Mouse (Mus musculus) heart, adult 10 weeks (tissue): Measurements from ENCODE around the gene Gtf2h3. TPM values are rescaled to one million over a fixed set of nuclear protein-coding genes. Genes with fewer than 3 reads are reported as not detected.

Experiments used
- polyA plus RNA-seq: library from polyadenylated mRNA; stranded (reverse); fragments of 350-450 nt; fragmentation: Illumina TruSeq; extraction: RNeasy Lipid Tissue Mini Kit (QIAGEN cat#74804); gene quantifications from one replicate; pipeline ENCODE4 v1.2.3, GENCODE M21; 2014; ENCODE audit warnings: low read depth, low replicate concordance

Gene Gtf2h3
- 19.7 TPM for polyA plus RNA-seq

GRCm38 (mm10) chr5:124578633-124579317 lies at the start of gene Gtf2h3, which contains the start of gene Eif2b1:
Gene Gtf2h3 (plus strand): TSS chr5:124579140.
Gene Eif2b1 (minus strand): TSS chr5:124579131.

GRCm38 (mm10) chr5:124530655-124531582 lies 48.0 kb upstream of the Gtf2h3 start, which contains the start of gene Rilpl1:
Gene Rilpl1 (minus strand): TSS chr5:124531391.

GRCm38 (mm10) chr5:124540383-124540786 lies 38.6 kb upstream of the Gtf2h3 start, which contains the start of gene Tmed2:
Gene Tmed2 (plus strand): TSS chr5:124540695.

GRCm38 (mm10) chr5:124552558-124553307 lies 26.2 kb upstream of the Gtf2h3 start, which contains the start of gene Ddx55:
Gene Ddx55 (plus strand): TSS chr5:124552864.

GRCm38 (mm10) chr5:124628448-124629363 lies 49.8 kb downstream of the Gtf2h3 start, which contains the start of gene Atp6v0a2:
Gene Atp6v0a2 (plus strand): TSS chr5:124628576.

Other genes starting within 250 kb of the Gtf2h3 start
- gene Cdk2ap1, start 216.1 kb upstream of the Gtf2h3 start, polyA plus RNA-seq = 160 TPM
- 22.7 TPM for gene Sbno1, start 153.1 kb upstream of the Gtf2h3 start, polyA plus RNA-seq
- 165 TPM for gene Kmt5a, start 139.2 kb upstream of the Gtf2h3 start, polyA plus RNA-seq
- 8.1 TPM for gene Rilpl2, start 100.8 kb upstream of the Gtf2h3 start, polyA plus RNA-seq
- gene Snrnp35, start 96.0 kb upstream of the Gtf2h3 start, polyA plus RNA-seq = 14.0 TPM
- gene Rilpl1, start 47.7 kb upstream of the Gtf2h3 start, polyA plus RNA-seq = 280 TPM
- gene Tmed2, start 38.4 kb upstream of the Gtf2h3 start, polyA plus RNA-seq = 245 TPM
- 9.0 TPM for gene Ddx55, start 26.3 kb upstream of the Gtf2h3 start, polyA plus RNA-seq
- 30.1 TPM for gene Eif2b1, start within 50 bp of the Gtf2h3 start, polyA plus RNA-seq
- 29.1 TPM for gene Atp6v0a2, start 49.4 kb downstream of the Gtf2h3 start, polyA plus RNA-seq
- gene Dnah10, start 145.9 kb downstream of the Gtf2h3 start, polyA plus RNA-seq = not detected